Mouse (Mus musculus) c-Kit-positive CD71-positive TER-119-negative erythroid progenitor cells, embryonic 14.5 days (primary cell): ENCODE results near the gene Sbk1.
"Not testable (repeated sequence)": the region's sequence is repeated elsewhere in the genome, so short reads cannot be mapped to it uniquely, and the experiment has no call there.

Experiments used
- DNase-seq: peaks from one replicate; pipeline ENCODE4 v3.0.0-alpha.2; 2013; ENCODE audit warnings: low read depth

Sbk1 gene

DNA sequence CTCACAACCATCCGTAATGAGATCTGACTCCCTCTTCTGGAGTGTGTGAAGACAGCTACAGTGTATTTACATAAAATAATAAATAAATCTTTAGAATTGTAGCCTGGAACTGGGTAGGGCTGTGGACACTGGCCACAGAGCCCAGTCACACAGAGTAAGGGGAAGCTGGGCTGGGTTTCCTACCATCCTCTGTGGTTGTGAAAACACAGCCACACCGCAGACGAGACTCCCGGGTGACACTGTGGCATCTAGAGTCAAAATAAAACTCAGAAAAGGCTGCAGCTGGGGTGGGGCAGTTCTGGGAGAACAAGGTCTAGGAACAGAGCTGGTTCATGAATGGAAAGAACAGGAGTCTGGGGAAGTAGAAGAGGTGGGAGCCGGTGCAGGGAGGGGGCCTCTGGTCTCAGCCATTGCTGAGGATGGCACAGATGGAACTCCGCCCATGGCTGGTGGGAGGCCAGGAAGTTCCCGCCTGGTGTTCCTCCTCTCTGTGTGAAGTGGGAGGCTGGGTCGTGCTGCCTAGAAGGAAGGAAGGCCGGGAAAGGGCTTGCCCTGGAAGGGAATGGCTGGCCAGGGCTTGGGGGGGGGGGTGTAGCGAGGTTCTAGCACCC, 15.2 kb downstream of the Sbk1 start:
- no peak for DNase-seq

DNA sequence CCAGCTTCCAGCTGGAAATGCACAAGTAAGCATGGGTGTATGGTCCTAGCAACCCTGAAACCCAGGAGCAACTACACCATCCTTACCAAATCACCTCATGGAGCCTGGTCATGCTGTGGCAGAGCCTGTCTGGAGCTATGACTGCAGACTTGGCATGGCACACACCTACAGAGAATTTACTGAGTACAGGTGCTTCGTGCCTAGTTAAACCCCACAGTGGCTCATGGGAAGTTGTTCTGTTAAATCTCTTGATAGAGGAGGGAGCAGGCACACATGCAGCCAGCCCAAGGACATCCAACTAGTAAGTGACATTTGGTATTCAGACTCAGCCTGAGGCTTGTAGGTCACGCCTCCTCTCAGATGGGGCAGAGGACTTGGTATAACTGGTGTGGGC, 15.7 kb downstream of the Sbk1 start:
- no peak for DNase-seq

DNA sequence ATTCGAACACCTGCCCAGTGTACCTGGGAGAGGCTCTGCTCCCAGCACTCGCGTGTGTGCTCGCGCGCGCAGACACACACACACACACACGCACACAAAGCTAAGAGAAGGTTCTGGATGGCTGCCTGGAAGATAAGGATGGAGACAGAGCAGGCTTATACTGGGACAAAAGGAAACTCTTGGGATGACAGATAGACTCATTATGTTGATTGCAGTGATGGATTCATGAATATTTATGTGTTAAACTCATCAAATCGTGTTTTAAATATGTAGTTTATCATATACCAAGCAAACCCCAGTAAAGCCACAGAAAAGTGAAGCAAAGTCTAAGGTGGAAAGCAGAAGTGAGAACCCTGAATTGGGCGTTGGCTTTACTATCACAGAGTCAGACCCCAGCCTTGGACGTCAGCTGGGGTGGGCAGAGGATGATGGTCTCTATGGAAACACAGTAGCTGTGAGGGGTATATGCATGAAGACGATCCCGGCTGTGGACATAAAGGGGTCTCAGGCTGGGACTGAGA, 16.2 kb downstream of the Sbk1 start:
- no peak for DNase-seq

GRCm38 (mm10) chr7:126289371-126289770, 17.0 kb downstream of the Sbk1 start:
- DNase-seq, result no peak

GRCm38 (mm10) chr7:126289956-126290355, 17.5 kb downstream of the Sbk1 start:
- no peak for DNase-seq

- no peak for DNase-seq
These were observed 19.5 kb downstream of the Sbk1 start for GRCm38 (mm10) chr7:126291681-126292545.

DNA sequence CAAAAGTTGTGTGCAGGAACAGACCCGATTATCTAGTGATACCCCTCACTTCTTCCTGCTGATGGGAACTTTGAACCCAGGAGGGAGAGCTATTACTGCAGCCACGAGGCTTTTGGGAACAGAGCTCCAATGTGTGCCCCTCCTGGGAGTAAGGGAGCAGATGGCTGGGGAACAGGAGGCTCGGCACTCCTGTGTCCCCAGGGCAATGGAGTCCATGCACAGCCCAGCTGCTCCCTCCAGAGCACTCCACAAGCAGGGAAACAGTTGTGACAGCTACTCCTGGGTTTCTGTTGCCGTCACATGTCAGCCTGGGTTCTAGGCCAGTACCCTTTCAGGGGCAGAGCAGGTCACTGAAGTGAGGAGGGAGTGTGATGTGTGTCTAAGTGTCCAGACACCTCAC, 20.7 kb downstream of the Sbk1 start:
- DNase-seq, result no peak

DNA sequence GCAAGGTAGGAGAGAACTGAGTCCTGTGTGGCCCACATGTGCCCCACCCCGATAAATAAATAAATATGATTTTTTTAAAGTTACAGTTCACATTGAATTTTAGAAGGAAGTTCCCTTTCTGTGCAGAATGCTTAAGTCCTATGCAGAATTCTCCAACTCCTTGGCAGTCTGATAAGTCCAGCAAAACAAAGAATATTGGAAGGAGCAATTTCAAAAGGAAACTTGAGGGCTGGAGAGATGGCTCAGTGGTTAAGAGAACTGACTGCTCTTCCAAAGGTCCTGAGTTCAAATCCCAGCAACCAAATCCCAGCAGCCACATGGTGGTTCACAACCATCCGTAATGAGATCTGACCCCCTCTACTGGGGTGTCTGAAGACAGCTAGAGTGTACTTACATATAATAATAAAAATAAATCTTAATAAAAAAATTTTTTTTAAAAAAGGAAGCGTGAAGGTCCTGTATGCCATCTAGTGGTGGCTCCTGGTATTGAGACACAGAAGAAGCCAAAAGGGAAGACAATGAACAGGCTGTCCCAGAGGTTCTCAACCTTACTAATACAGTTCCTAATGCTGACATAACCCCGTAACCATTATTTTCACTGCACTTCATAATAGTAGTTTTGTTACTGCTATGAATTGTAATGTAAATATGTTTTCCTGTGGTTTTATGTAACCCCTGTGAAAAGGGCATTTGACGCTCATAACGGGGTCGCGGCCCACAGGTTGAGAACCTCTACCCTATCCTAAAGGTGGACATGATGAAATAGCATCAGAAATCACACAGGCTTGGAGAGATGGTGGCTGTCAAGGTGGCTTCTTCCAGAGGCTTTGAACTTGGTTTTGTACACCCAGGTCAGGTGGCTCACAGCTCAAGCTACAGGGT, 25.4 kb downstream of the Sbk1 start:
- peak; percentile 39 for DNase-seq

DNA sequence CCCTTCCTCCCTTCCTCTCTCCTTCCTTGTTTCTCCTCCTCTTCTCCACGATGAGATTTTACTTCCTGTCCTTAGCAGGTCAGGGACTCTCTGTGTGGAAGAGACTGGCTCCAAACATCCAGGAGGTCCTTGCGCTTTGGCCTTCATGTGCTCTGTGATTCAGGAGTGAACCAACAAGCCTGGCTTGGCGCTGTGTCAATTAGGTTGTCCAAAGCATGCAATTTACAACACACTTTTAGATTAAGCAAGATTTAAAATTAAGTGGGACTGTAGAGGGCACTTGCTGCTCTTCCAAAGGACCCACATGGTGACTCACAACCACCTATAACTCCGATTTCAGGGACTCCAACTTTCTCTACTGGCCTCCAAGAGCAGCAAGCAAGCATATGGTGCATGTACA, 26.4 kb downstream of the Sbk1 start:
- no peak for DNase-seq

GRCm38 (mm10) chr7:126301831-126302230, 29.4 kb downstream of the Sbk1 start:
- not testable (repeated sequence) for DNase-seq

GRCm38 (mm10) chr7:126311822-126312221, 39.4 kb downstream of the Sbk1 start:
- no peak for DNase-seq

DNA sequence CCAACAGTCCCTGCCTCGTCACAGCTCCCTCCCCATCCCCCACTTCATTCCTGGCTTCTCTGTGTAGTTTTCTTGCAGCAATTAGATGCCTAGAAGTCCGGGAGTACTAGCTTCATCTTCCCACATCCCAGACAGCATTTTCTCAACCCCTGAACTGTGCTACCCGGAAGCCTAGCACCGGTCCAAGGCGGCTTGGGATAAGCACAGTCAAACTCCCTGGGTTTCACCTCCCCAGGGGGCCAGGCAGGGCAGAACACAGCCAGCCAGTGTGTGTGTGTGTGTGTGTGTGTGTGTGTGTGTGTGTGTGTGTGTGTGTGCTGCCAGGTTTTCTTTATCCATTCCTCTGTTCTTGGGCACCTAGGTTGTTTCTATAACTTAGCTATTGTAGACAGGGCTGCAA, 40.9 kb downstream of the Sbk1 start:
- DNase-seq, result no peak

GRCm38 (mm10) chr7:126314273-126314672, 41.9 kb downstream of the Sbk1 start:
- DNase-seq, result no peak

DNA sequence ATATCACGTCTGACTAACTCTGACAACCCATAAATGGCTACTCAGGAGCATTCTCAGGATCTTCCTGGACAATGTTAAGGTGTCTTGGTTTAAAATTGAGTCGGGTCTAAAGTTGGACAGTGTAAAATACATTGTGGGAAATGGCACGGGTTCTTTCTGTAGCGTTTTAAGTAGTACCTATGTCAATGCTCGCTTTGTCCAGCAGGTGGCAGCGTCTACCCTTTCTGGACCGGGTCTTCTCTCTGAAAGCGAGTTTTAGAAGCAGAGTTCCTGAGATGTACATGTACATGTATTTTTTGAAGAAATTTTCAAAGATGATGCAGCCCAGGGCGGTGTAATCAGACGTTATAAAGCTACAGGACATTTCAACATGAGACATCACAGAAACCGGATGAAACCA, 51.3 kb downstream of the Sbk1 start:
- peak; percentile 71 for DNase-seq

DNA sequence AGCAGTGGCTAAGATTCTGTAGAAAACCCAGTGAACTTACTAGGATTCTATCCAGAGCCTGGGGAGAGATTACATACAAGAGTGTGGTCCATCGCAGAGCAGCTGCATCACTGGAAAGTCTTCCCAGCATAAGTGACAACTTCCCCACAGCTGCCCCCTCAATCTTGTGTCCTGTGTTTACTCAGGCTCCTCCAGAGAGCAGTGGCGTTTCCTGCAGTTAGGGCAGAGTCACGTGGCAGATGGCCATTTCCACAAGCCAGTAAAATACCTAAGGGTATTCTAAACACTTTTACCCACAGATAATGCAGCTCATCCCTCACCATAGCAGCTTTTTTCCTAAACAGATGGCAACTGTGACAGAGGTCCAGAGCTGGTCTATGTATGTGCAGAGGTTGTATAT, 52.4 kb downstream of the Sbk1 start:
- DNase-seq, result no peak

DNA sequence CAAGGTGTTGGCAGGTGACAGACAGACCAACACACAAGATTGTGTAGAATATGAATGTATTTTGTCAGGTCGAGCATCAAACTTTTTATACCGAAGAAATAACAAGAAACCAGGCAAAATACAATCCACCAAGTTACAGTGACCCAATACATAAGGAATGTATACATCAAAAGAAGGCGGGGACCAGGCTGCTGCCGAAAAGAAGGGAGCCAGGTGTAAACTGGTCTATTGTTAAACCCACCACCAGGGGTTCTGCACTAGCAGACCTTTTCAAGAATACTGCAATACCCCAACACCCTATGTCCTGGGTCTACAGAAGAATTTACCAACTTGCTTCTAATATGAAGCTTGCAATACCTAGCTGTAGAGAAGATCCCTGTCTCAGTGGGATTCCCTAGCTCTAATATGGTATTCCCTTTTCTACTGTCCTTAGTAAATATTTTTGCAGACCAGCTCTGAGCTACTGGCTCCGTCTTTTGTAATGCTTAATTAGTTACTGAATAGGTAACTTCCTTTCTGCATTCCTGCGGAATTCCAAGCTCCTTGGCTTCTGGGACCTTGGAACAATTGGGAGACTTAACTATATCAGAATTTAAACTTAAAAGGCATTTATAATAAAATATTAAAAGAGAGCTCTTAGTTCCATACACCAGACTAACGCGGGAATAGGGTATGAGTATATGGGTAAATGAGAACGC, 53.3 kb downstream of the Sbk1 start:
- DNase-seq, result not testable (repeated sequence)

DNA sequence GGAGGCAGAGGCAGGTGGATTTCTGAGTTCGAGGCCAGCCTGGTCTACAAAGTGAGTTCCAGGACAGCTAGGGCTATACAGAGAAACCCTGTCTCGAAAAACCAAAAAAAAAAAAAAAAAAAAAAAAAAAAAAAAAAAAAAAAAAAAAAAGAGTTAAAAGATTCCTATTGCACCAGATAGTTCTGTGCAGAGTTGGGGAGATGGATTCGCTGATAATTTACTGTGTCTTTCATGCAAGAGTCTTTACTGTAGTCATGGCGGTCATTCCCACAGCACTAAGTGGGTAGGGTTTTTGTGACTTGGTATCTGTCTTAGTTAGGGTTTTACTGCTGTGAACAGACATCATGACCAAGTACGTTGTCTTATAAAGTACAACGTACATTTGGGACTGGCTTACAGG, 56.4 kb downstream of the Sbk1 start:
- not testable (repeated sequence) for DNase-seq

GRCm38 (mm10) chr7:126329907-126330645, 57.7 kb downstream of the Sbk1 start:
- DNase-seq, result no peak

DNA sequence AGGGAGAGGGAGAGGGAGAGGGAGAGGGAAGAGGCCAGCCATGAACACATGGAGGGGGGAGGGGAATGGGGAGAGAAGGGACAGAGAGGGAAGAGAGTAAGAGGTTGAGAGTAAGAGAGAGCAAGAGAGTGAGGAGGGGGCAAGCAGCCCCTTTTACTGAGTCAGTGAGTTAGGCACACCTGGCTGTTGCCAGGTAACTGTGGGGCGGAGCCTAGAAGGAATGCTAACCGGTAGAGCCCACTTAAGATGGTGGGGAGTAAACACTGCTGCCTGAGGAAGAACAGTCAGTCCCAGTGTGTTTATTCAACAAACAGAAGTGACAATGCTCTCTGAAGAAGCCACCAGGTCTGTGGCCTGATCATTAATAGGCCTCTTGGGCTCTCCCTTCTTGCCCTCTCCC, 58.3 kb downstream of the Sbk1 start:
- no peak for DNase-seq

- no peak for DNase-seq
These were observed 60.3 kb downstream of the Sbk1 start for GRCm38 (mm10) chr7:126332691-126333090.

GRCm38 (mm10) chr7:126335556-126335955, 63.1 kb downstream of the Sbk1 start:
- no peak for DNase-seq
